Mouse (Mus musculus) heart, embryonic 15.5 days (tissue): ENCODE results near the gene Vps52. TPM values are rescaled to one million over a fixed set of nuclear protein-coding genes. Genes with fewer than 3 reads are reported as not detected.
A peak's percentile ranks its signal among the peaks of the same experiment; 100 is the strongest.
"Not testable (repeated sequence)": the region's sequence is repeated elsewhere in the genome, so short reads cannot be mapped to it uniquely, and the experiment has no call there.

Source experiments
- ATAC-seq: fragments of 200-750 bp; cut with Nextera tagmentation; replicated peaks from 2 replicates; pipeline ENCODE4 v1.8.0; 2017; ENCODE audit warnings: low read depth, moderate TSS enrichment; ENCODE audit not compliant: insufficient number of reproducible peaks, insufficient read depth, low FRiP score
- H3K27ac ChIP-seq: fragments of 300-500 bp; sonication (generic); 2 replicates; pipeline ENCODE4 v1.5.1; 2015; ENCODE audit warnings: mild to moderate bottlenecking, inconsistent platforms
- H3K27me3 ChIP-seq: fragments of 300-500 bp; sonication (generic); 2 replicates; pipeline ENCODE4 v1.6.1; 2015; ENCODE audit warnings: inconsistent platforms
- H3K36me3 ChIP-seq: fragments of 300-500 bp; sonication (generic); 2 replicates; pipeline ENCODE4 v1.6.1; 2015; ENCODE audit warnings: mild to moderate bottlenecking, inconsistent platforms
- H3K4me1 ChIP-seq: fragments of 300-500 bp; sonication (generic); replicated peaks from 2 replicates; pipeline ENCODE4 v1.6.1; 2015; ENCODE audit warnings: inconsistent platforms
- H3K4me2 ChIP-seq: fragments of 300-500 bp; sonication (generic); 2 replicates; pipeline ENCODE4 v1.6.1; 2015; ENCODE audit warnings: inconsistent platforms, mild to moderate bottlenecking, moderate library complexity
- H3K4me3 ChIP-seq: fragments of 300-500 bp; sonication (generic); 2 replicates; pipeline ENCODE4 v1.5.1; 2015; ENCODE audit warnings: mild to moderate bottlenecking, inconsistent platforms
- H3K9ac ChIP-seq: fragments of 300-500 bp; sonication (generic); 2 replicates; pipeline ENCODE4 v1.6.1; 2015; ENCODE audit warnings: mild to moderate bottlenecking, inconsistent platforms
- H3K9me3 ChIP-seq: fragments of 300-500 bp; sonication (generic); replicated peaks from 2 replicates; pipeline ENCODE4 v1.6.1; 2016; ENCODE audit warnings: inconsistent platforms
- WGBS: fragments of 180-500 bp; shearing (Covaris S2); methylation state at CpG from one replicate; pipeline ENCODE4 v1.1.7; 2015; ENCODE audit warnings: mixed read lengths; 5-methylcytosine and 5-hydroxymethylcytosine counted together
- polyA plus RNA-seq: library from polyadenylated mRNA; unstranded; fragments of >200 nt; fragmentation: Nextera tagmentation; extraction: Ambion mirVana; gene quantifications from 2 replicates; pipeline ENCODE4 v1.2.1, GENCODE M21; 2015

Vps52 gene
- polyA plus RNA-seq, 1 experiment from 2014 or later, result 35.5 TPM

DNA sequence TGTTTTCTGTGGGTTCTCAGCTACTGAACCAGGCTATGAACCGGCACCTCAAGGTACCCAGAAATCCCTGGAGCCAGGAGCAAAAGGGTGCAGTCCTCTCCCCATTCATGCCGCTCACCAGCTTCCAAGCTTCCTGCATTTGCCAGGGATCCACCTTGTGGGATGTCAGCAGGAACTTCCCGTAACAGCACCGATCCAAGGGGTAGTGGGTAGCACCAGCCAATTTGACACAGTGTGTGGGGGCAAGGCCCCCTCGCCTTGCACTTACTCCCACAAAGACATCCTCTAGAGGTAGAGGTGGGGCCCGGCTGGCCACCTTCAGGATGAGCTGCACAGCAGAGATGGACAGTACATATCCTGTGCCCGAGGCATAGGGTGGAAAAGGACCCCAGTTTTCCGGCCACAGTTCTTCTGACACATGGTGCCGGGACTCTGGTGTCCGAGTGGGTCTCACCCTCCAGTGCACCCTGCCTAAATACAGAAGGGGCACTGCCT, 5.4 kb upstream of the Vps52 start:
- WGBS, result 69% methylated on average over 10 of the region's 10 CpGs
- Histone ChIP-seq H3K36me3 (peaks cover 38% of the 10 kb centered on the region), H3K4me3 (peak overlapping the region; percentile 61), H3K4me2 (peak overlapping the region; percentile 97), H3K4me1 (peaks cover 53% of the 10 kb centered on the region), H3K9me3 (no peaks in the 10 kb centered on the region), H3K9ac (peak overlapping the region; percentile 73), H3K27ac (peak overlapping the region; percentile 89; the same call in 1 of the 2 replicates), H3K27me3 (no peaks in the 10 kb centered on the region)
- no peak for ATAC-seq

DNA sequence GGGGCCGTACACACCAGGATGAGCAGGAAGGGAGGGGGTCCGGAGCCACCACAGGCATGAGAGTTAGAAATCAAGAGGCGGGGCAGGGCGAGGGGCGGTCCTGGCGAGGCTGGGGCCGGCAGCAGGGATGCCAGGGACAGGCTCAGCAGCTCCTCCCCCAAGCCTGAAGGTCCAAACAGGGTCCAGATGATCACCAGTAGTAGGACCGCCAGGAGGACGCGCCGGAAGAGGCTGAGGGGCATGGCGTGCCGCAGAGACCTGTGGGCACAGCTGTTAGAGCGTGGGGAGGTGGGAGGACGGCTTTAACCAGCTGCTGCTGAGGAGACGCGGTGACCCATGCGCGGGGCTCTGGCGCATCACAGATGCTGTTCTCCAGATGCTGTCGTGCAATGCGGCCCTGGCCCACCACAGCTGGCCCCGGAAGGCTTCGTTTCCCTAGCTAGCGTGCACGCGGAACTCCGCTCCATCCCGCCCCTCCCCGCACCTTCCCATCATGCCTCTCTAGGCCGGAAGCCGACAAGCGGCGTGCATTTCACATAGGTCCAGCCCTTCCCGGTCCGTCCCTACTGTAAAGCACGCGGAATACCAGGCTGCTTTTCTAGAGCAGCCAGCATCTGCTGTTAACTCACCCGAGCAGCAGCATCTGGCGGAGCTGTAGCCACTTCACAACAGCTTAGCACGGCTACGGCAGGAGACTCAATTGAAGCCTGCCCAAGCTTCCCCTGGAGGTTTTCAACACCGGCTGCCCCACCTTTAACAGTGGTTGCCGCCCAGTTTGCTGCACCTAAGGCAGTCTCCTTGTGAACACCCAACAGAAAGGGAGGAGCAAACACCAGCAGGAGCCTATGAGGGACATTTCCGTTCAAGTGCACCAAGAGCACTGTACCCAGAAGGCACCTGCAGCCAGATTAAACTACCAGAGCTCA, 4.3 kb upstream of the Vps52 start, which contains the start of gene B3galt4:
TSS of gene B3galt4 (minus strand) at position 468 of the 926 bp plus-strand sequence.
- H3K9me3 ChIP-seq, result no peaks in the 10 kb centered on the region
- peaks cover 53% of the 10 kb centered on the region for H3K4me1 ChIP-seq
- H3K9ac ChIP-seq, result peak within 1 kb of the TSS; percentile 73

DNA sequence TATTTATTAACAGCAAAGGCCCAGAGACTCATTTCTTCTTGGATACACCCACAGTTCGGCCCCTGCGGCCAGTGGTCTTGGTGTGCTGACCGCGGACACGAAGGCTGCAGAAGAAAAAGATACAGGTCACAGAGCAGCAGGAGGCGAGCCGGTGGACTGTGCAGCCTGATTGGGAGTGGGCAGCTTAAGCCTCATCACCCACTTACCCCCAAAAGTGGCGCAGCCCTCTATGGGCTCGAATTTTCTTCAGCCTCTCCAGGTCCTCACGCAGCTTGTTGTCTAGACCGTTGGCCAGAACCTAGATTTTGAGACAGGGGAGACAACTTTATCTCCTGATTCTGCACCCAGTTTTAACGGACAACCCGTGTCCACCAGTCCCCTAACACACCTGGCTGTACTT, 3.6 kb upstream of the Vps52 start:
- not testable (repeated sequence) for H3K27ac ChIP-seq, ATAC-seq, H3K9ac ChIP-seq, H3K9me3 ChIP-seq, H3K27me3 ChIP-seq
- Histone ChIP-seq H3K4me2 (peak overlapping the region; percentile 97), H3K4me1 (peaks cover 58% of the 10 kb centered on the region), H3K4me3 (peak overlapping the region; percentile 61), H3K36me3 (peaks cover 25% of the 10 kb centered on the region)
- 82% methylated on average over 13 of the region's 13 CpGs for WGBS

More for the DNA sequence above, 4.3 kb upstream of the Vps52 start, which contains the start of gene B3galt4:
- ATAC-seq, result peak; percentile 68
- no peaks in the 10 kb centered on the region for H3K27me3 ChIP-seq
- peak within 1 kb of the TSS; percentile 97 for H3K4me2 ChIP-seq
- peak within 1 kb of the TSS; percentile 89 for H3K27ac ChIP-seq
- peak within 1 kb of the TSS; percentile 61 for H3K4me3 ChIP-seq
- 1% methylated on average over 45 of the region's 45 CpGs for WGBS
- peaks cover 27% of the 10 kb centered on the region for H3K36me3 ChIP-seq

DNA sequence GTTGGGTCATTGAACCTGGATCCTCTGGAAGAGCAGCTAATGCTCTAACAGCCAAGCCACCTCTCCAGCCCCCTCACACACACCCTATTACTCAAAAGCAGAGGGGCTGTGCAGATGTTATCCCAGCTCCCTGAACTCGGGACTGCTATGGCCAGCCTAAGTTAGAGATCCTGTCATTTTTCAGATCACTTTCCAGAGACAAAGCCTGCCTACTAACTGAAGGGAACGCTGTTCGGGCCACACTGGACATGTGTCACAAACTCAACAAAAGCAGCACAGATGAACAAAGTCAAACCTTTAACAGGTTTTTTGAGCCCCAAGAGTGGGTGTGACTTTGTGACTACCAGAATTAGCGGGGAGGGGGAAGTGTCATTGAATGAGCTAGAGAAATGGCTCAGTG, 2.7 kb upstream of the Vps52 start:
- H3K4me1 ChIP-seq, result peaks cover 58% of the 10 kb centered on the region
- no peaks in the 10 kb centered on the region for H3K9me3 ChIP-seq
- 81% methylated on average over 4 of the region's 4 CpGs for WGBS
- no peak overlapping the region for H3K9ac ChIP-seq
- peaks cover 25% of the 10 kb centered on the region for H3K36me3 ChIP-seq
- no peak overlapping the region for H3K4me3 ChIP-seq
- no peaks in the 10 kb centered on the region for H3K27me3 ChIP-seq
- no peak for ATAC-seq
- H3K27ac ChIP-seq, result no peak overlapping the region
- 0 out of 2 replicates have a peak overlapping the region, but pooled peaks have one; percentile 2 for H3K4me2 ChIP-seq

DNA sequence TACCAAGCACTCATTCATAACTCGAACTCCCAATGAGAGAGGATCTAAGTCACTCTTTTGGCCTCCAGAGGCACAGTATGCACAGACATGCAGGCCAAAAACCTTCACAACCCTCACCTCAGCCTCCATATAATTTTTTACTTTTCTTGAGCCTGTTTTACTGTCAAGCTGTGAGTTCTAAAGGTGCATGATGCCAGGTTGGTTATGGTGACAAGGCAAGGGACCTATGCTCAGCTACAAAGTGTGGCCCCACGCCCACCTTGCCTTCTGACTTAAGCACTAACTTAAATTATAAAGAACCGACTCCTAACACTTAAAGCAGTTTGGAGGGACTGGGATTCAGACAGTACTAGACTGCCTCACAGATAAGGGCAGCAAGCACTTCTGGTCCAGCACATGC, 2.3 kb upstream of the Vps52 start:
- no peak overlapping the region for H3K27ac ChIP-seq

DNA sequence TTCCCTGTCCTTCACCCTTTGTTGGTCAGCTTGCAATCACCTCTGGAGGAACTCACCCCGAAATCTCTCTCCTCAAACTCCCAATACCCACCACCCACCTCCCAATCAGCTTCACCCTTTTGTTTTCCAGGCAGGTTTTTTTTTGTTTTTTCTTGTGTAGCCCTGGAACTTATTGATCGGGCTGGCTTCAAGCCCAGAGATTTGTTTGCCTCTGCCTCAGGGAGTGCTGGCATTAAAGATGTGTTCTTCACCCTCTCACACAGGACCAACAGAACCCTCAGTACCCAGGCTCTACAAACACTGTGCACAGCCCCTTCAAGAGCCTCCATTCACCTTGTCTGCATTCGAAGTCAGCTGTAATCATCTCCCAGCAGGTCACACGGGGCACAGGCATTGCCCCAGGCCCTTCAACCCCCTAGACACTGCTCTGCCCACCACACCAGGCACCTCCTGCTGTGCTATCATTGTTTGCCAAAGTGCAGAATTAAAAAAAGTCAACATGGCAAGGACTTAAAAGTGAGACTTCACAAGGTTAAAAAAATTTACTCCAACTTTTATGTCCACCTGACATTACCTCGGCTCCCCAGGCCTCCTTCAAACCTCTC, 1.5 kb upstream of the Vps52 start:
- peaks cover 31% of the 10 kb centered on the region for H3K36me3 ChIP-seq
- WGBS, result 36% methylated on average over 5 of the region's 5 CpGs
- H3K9me3 ChIP-seq, result no peaks in the 10 kb centered on the region
- H3K27ac ChIP-seq, result peak overlapping the region; percentile 86; the same call in 1 of the 2 replicates
- peak overlapping the region; percentile 91 for H3K9ac ChIP-seq
- H3K27me3 ChIP-seq, result no peaks in the 10 kb centered on the region
- ATAC-seq, result no peak
- peaks cover 58% of the 10 kb centered on the region for H3K4me1 ChIP-seq
- H3K4me3 ChIP-seq, result peak overlapping the region; percentile 84
- peak overlapping the region; percentile 72 for H3K4me2 ChIP-seq

More for the DNA sequence above, 2.3 kb upstream of the Vps52 start:
- no peak overlapping the region for H3K4me3 ChIP-seq
- peaks cover 25% of the 10 kb centered on the region for H3K36me3 ChIP-seq
- 79% methylated on average over 3 of the region's 3 CpGs for WGBS
- no peaks in the 10 kb centered on the region for H3K9me3 ChIP-seq
- peak overlapping the region; percentile 72; the same call in 1 of the 2 replicates for H3K4me2 ChIP-seq
- H3K9ac ChIP-seq, result no peak overlapping the region
- ATAC-seq, result no peak
- peaks cover 58% of the 10 kb centered on the region for H3K4me1 ChIP-seq
- H3K27me3 ChIP-seq, result no peaks in the 10 kb centered on the region

DNA sequence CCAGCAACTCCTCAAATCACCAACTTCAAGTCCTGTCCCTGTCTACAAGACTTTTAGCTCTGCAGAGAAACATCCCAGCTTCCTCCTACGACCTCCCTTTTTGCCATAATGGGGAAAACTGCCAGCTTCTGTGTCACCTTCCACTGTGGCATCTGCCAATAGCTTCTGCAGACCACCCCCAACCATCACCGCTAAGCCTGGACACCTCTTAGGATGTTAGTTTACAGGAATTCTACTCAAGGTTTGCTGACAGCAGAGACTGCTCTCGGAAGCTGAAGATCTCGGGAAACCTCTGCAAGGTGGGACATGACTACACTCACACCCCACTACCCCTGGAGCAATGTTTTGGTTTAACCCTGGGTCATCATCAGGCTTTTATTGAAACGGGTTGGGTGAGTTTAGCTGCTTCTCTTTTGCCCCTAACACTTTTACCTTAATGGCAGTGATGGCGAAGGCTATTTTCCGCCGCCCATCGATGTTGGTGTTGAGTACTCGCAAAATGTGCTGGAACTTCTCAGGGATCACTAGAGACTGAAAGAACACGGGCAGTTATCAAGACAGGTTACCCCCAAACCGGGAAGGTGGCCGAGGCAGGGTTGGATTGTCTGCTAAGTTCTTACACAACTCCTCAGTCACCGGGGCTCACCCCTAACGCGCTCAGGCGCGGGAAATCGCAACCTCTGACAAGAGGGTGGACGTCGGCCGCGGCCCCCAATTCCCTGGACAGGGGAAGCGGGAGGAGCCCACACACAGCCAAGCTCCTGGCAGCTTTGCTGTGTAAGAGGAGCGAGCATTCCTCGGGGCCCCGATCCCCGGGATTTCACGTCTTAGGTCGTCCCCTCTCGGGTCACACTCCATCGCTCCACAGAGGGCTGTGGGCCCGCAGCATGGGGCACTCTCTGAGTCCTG, 712 bp upstream of the Vps52 start:
- WGBS, result under 1% methylated on average over 33 of the region's 33 CpGs
- H3K4me1 ChIP-seq, result peaks cover 52% of the 10 kb centered on the region
- peak; percentile 25 for ATAC-seq
- peaks cover 40% of the 10 kb centered on the region for H3K36me3 ChIP-seq
- no peaks in the 10 kb centered on the region for H3K27me3 ChIP-seq
- no peaks in the 10 kb centered on the region for H3K9me3 ChIP-seq
- H3K9ac ChIP-seq, result peak overlapping the region; percentile 91
- H3K4me2 ChIP-seq, result peak overlapping the region; percentile 72
- peak overlapping the region; percentile 86 for H3K27ac ChIP-seq
- H3K4me3 ChIP-seq, result peak overlapping the region; percentile 84

DNA sequence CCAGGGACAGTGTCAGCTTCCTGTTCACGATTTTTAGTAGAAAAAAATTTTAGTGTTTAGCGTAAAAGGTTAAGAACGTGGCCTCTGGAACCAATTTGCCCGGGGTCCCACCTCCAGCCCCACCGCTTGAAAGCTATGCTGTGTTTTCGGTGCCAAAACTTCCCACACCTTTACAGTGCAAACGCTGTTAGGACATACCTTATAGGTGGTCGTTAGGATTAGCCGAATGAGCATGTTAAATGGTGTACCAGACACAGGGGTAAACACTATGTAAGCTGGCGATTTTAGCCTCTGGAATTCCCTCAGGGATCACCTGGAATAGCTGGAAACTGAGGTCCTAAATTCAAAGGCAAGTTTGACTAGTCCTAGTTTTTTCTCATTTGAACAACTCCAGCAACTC, 724 bp downstream of the Vps52 start:
- H3K9ac ChIP-seq, result peak overlapping the region; percentile 72
- H3K4me2 ChIP-seq, result peak overlapping the region; percentile 74
- H3K4me3 ChIP-seq, result peak overlapping the region; percentile 84
- H3K27ac ChIP-seq, result peak overlapping the region; percentile 87
- WGBS, result 6% methylated on average over 10 of the region's 10 CpGs
- H3K4me1 ChIP-seq, result peaks cover 38% of the 10 kb centered on the region
- ATAC-seq, result no peak
- H3K36me3 ChIP-seq, result peaks cover 51% of the 10 kb centered on the region
- no peaks in the 10 kb centered on the region for H3K9me3 ChIP-seq
- no peaks in the 10 kb centered on the region for H3K27me3 ChIP-seq

DNA sequence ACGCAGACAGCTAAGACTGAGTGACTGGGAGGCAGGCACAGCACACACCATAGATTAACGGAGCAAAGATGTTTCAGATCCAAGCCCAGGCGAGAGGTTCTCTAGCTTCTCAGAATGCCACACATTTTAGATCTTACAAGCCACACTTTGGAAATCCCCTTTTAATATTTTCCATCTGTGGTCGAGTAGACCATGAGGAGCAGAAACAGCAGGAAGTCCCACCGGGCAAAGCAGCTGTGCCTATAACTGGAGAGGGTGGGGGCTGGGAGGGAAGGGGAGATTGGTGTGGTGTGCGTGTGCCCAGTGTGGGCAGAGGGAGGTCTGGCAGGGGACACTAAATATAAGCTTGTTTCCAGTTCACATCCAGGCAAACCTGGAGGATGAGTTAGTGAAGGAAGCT, 1.9 kb downstream of the Vps52 start:
- H3K9me3 ChIP-seq, result no peaks in the 10 kb centered on the region
- H3K4me1 ChIP-seq, result peaks cover 28% of the 10 kb centered on the region
- peaks cover 41% of the 10 kb centered on the region for H3K36me3 ChIP-seq
- no peak overlapping the region for H3K27ac ChIP-seq
- no peak overlapping the region for H3K4me2 ChIP-seq
- H3K9ac ChIP-seq, result no peak overlapping the region
- H3K4me3 ChIP-seq, result no peak overlapping the region
- no peak for ATAC-seq
- WGBS, result 84% methylated on average over 6 of the region's 6 CpGs
- H3K27me3 ChIP-seq, result no peaks in the 10 kb centered on the region

DNA sequence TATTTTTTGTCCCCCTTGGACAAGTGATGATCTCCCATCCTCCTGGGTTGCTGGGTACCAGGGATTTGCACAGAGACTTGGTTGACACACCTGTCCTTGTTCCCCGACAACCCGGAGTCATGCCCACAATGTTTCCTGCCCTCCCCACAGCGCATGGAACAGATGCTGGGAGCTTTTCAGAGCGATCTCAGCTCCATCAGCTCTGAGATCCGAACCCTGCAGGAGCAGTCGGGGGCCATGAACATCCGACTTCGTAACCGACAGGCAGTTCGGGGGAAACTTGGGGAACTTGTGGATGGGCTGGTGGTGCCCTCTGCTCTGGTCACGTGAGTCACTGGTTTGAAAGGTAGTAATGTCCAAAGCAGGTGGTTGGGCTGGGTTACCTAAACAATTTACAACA, 2.8 kb downstream of the Vps52 start:
- no peak overlapping the region for H3K27ac ChIP-seq
- H3K4me2 ChIP-seq, result no peak overlapping the region
- 93% methylated on average over 11 of the region's 11 CpGs for WGBS
- no peak overlapping the region for H3K9ac ChIP-seq
- no peaks in the 10 kb centered on the region for H3K27me3 ChIP-seq
- H3K9me3 ChIP-seq, result no peaks in the 10 kb centered on the region
- H3K4me3 ChIP-seq, result no peak overlapping the region
- H3K4me1 ChIP-seq, result peaks cover 19% of the 10 kb centered on the region
- H3K36me3 ChIP-seq, result peaks cover 41% of the 10 kb centered on the region
- ATAC-seq, result no peak
